Mouse (Mus musculus) mouse embryonic stem cell (cell line): ENCODE data around the gene Cuedc1.
"Not testable (repeated sequence)": the region's sequence is repeated elsewhere in the genome, so short reads cannot be mapped to it uniquely, and the experiment has no call there.

Source experiments
- in situ Hi-C, 2 experiments: fragments of 300-500 bp; cut with MboI; formaldehyde crosslinking; loops; 1 replicate in 1 of 2; 3 replicates in 1 of 2; pipeline ENCODE4 v1.14.3; 2019 to 2020; ENCODE audit warnings: low sequenced_read_pairs in 2 of 2, low pct_unique_long_range_greater_than_20kb in 1 of 2, mixed read lengths in 1 of 2; ENCODE audit not compliant: unreplicated experiment in 1 of 2

Gene Cuedc1

GRCm38 (mm10) chr11:88186078-88186946 lies 88.5 kb downstream of the Cuedc1 start:
- in situ Hi-C loops = no loop called here

GRCm38 (mm10) chr11:88186947-88187243 lies 89.0 kb downstream of the Cuedc1 start:
- in situ Hi-C loops = no loop called here

DNA sequence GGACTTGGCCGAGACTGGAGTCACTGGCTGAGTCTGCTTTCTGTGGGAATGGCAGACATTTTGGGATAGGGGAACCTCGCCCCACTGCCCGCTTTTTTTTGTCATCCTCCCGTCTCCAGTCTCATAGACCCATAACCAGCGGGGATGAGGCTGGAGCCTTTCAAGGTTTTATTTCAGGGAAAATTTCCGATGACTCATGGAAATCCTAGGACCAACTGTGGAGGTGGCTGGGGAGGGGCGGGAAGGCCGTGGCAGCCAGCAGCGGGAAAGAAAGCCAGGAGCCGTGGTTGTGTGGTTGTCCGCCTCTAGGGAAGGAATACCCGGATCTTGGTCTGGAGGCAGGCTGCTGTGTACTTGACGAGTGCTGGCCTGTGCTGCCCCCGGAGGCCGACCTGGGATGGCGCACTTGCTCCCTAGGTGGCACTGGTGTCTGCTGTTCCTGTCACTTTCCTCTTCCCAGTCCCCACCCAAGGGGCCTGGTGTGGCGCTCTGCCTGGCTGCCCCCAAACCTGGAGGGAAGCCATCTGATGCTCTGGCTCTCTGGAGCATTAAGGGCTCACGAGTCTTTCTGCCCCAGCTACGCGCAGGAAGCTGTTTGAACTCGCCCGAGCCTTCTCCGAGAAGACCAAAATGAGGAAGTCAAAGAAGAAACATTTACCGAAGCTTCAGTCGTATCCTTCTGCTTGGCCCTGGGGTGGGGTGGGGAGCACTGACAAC lies 89.7 kb downstream of the Cuedc1 start:
- in situ Hi-C loops = no loop called here

- in situ Hi-C loops = no loop called here
These were observed 90.4 kb downstream of the Cuedc1 start for GRCm38 (mm10) chr11:88188216-88188615.

GRCm38 (mm10) chr11:88188635-88189034 lies 90.8 kb downstream of the Cuedc1 start:
- in situ Hi-C loops = no loop called here

GRCm38 (mm10) chr11:88192595-88192994 lies 94.7 kb downstream of the Cuedc1 start:
- in situ Hi-C loops = no loop called here

- in situ Hi-C loops = no loop called here
These were observed 95.4 kb downstream of the Cuedc1 start for GRCm38 (mm10) chr11:88193098-88193823.

DNA sequence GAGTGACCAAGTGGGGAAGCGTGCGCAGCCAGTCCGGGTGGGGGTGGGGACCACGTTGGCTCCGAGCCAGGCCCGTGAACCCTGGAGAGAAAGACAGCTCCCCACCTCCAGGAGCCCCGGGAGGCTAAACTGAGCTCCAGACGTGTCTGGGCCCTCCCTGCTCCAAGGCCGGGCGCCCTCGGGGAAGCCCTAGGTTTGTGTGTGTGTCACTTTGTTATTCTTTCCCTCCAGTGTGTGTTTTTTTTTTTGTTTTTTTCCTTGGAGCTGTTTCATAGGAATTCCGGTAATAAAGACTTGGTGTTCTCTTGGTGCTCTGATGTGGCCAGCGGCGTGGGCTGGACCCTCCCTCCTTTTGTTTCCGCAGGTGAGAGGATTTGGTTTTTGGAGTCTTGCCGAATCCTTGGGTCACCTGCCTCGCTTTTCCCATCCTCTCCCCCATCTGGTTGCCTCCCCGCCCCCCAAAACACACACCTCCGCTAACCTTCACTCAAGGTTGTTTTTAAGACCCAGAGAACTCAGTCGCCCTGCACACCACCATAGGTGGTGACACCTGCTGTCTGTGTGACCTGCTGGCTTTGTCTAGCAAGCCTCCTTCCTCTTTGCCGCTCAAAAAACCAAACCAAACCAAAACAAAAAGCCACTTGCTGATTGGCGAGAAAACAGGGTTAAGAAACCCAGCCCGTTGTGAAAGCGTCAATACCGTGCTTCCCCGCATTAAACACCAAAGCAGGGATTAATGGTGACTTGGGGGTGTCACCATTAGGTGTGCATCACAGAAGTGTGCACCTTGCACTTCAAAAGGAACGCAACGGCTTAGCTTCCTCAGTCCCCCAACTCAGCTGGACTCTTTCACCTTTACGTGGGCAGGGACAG lies 96.2 kb downstream of the Cuedc1 start:
- in situ Hi-C loops = no loop called here

GRCm38 (mm10) chr11:88195699-88196098 lies 97.8 kb downstream of the Cuedc1 start:
- in situ Hi-C loops = loop anchor here (5.0 kb wide), 2 partner anchors 138 to 228 kb away; no protein-coding TSS in a partner anchor

- in situ Hi-C loops = loop anchor here (5.0 kb wide), 2 partner anchors 140 to 230 kb away; no protein-coding TSS in a partner anchor
These were observed 99.3 kb downstream of the Cuedc1 start for GRCm38 (mm10) chr11:88197153-88197576.

GRCm38 (mm10) chr11:88198223-88198622 lies 100.4 kb downstream of the Cuedc1 start:
- in situ Hi-C loops = loop anchor here (5.0 kb wide), 2 partner anchors 141 to 231 kb away; no protein-coding TSS in a partner anchor

GRCm38 (mm10) chr11:88201172-88201571 lies 103.3 kb downstream of the Cuedc1 start:
- in situ Hi-C loops = loop anchor here (5.0 kb wide), 2 partner anchors 144 to 234 kb away; no protein-coding TSS in a partner anchor

- in situ Hi-C loops = loop anchor here (5.0 kb wide), 2 partner anchors 145 to 235 kb away; no protein-coding TSS in a partner anchor
These were observed 104.2 kb downstream of the Cuedc1 start for GRCm38 (mm10) chr11:88202077-88202476.

GRCm38 (mm10) chr11:88203712-88204532 lies 106.1 kb downstream of the Cuedc1 start, which contains the start of gene Mrps23:
Gene Mrps23 (plus strand): TSS chr11:88204388.
- in situ Hi-C loops = loop anchor here (5.0 kb wide), 2 partner anchors 147 to 237 kb away; no protein-coding TSS in a partner anchor

GRCm38 (mm10) chr11:88204593-88205368 lies 106.9 kb downstream of the Cuedc1 start:
- in situ Hi-C loops = loop anchor here (5.0 kb wide), 2 partner anchors 147 to 237 kb away; no protein-coding TSS in a partner anchor

DNA sequence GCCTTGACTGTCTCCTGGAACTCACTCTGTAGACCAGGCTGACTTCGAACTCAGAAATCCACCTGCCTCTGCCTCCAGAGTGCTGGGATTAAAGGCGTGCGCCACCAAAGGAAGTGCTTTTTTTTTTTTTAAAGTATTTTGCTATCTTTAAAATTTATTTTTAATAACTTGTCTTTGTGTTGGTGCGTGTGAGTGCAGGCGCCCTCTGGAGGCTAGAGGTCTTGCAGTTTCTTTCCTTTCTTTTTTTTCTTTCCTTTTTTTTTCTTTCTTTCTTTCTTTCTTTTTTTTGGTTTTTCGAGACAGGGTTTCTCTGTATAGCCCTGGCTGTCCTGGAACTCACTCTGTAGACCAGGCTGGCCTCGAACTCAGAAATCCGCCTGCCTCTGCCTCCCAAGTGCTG lies 108.7 kb downstream of the Cuedc1 start:
- in situ Hi-C loops = not testable (repeated sequence)
